Mouse (Mus musculus) retina, postnatal 1 day (tissue): ENCODE measurements at regions not wholly inside any gene's neighbourhood (a gene's known extent, or its start where the extent isn't known, plus 50 kb on each side); places are given as distances from the start of the nearest gene placed in this dataset.

Experiments
- DNase-seq: peaks from one replicate; pipeline ENCODE4 v3.0.0-alpha.2; 2012

GRCm38 (mm10) chr17:54483901-54484300 is 185.1 kb upstream of the Slc5a7 start:
- DNase-seq, result no peak

- DNase-seq, result no peak
These were observed 141.1 kb upstream of the Slc5a7 start for GRCm38 (mm10) chr17:54439910-54440309.

GRCm38 (mm10) chr17:54438435-54438834 is 139.6 kb upstream of the Slc5a7 start:
- DNase-seq, result no peak

- no peak for DNase-seq
These were observed 131.1 kb upstream of the Slc5a7 start for GRCm38 (mm10) chr17:54429922-54430321.

GRCm38 (mm10) chr17:54414260-54414659 is 115.4 kb upstream of the Slc5a7 start:
- DNase-seq, result no peak

- no peak for DNase-seq
These were observed 97.6 kb upstream of the Slc5a7 start for GRCm38 (mm10) chr17:54396476-54396875.

GRCm38 (mm10) chr17:54377500-54377899 is 78.7 kb upstream of the Slc5a7 start:
- no peak for DNase-seq

- DNase-seq, result no peak
These were observed 69.8 kb upstream of the Slc5a7 start for GRCm38 (mm10) chr17:54368611-54369010.

GRCm38 (mm10) chr17:54367948-54368347 is 69.1 kb upstream of the Slc5a7 start:
- DNase-seq, result no peak

- DNase-seq, result no peak
These were observed 64.2 kb upstream of the Slc5a7 start for GRCm38 (mm10) chr17:54362991-54363390.

GRCm38 (mm10) chr17:54353063-54353462 is 54.2 kb upstream of the Slc5a7 start:
- peak; percentile 25 for DNase-seq

GRCm38 (mm10) chr17:54350881-54351280 is 52.0 kb upstream of the Slc5a7 start:
- peak; percentile 27 for DNase-seq
